Mouse (Mus musculus) CH12.LX (cell line): Measurements from ENCODE around the gene Ociad1. TPM values are rescaled to one million over a fixed set of nuclear protein-coding genes. Genes with fewer than 3 reads are reported as not detected.

Experiments used
- DNase-seq: peaks from one replicate; pipeline ENCODE4 v3.0.0-alpha.2; 2013; ENCODE audit errors: extremely low read depth
- H3K27ac ChIP-seq: 2 replicates; pipeline ENCODE4 v1.5.1; 2012; ENCODE audit warnings: low read depth, mild to moderate bottlenecking, control low read depth, moderate library complexity; ENCODE audit not compliant: insufficient read depth
- H3K27me3 ChIP-seq: replicated peaks from 2 replicates; pipeline ENCODE3; 2012; ENCODE audit warnings: inconsistent platforms
- H3K36me3 ChIP-seq, 2 experiments: replicated peaks in 1 of 2; 2 replicates each; pipeline versions ENCODE3 to v1.6.1; 2012; ENCODE audit warnings: inconsistent platforms in 1 of 2, low read length in 1 of 2, mild to moderate bottlenecking in 1 of 2, mixed read lengths in 1 of 2, moderate library complexity in 1 of 2; ENCODE audit not compliant: control insufficient read depth in 1 of 2, insufficient read depth in 1 of 2
- H3K4me1 ChIP-seq, 2 experiments: 2 replicates each; pipeline ENCODE4 v1.6.1; 2012; ENCODE audit warnings: inconsistent platforms in 1 of 2, moderate library complexity in 1 of 2; ENCODE audit not compliant: insufficient read depth in 2 of 2, control insufficient read depth in 1 of 2
- H3K4me2 ChIP-seq: 2 replicates; pipeline ENCODE4 v1.6.1; 2012; ENCODE audit warnings: low read depth, mild to moderate bottlenecking, control low read depth; ENCODE audit not compliant: poor library complexity, insufficient read depth, severe bottlenecking
- H3K4me3 ChIP-seq, 3 experiments: fragments of 150-350 bp in 1 of 3; sonication (generic) in 1 of 3; replicated peaks in 1 of 3; 2 replicates each; pipeline versions ENCODE3 to v1.5.1; 2011 to 2012; ENCODE audit warnings: low read depth in 2 of 3, low read length in 2 of 3, mild to moderate bottlenecking in 2 of 3, moderate library complexity in 2 of 3, control low read depth in 1 of 3, improper control_type of control experiment in 1 of 3, inconsistent platforms in 1 of 3, mixed read lengths in 1 of 3; ENCODE audit not compliant: poor library complexity in 1 of 3
- H3K79me2 ChIP-seq: replicated peaks from 2 replicates; pipeline ENCODE4 v1.6.1; 2012; ENCODE audit warnings: mild to moderate bottlenecking, moderate library complexity; ENCODE audit not compliant: control insufficient read depth, poor library complexity, insufficient read depth, severe bottlenecking; ENCODE audit errors: extremely low read depth
- H3K9ac ChIP-seq: 2 replicates; pipeline ENCODE4 v1.6.1; 2012; ENCODE audit warnings: low read depth, mild to moderate bottlenecking, control low read depth, moderate library complexity; ENCODE audit not compliant: insufficient read depth
- H3K9me3 ChIP-seq: replicated peaks from 2 replicates; pipeline ENCODE3; 2012; ENCODE audit warnings: low read length, inconsistent platforms, mixed read lengths
- CHD1 ChIP-seq: IDR thresholded peaks from 2 replicates; pipeline ENCODE4 v1.6.1; 2012; ENCODE audit warnings: low read depth, low read length, improper control_type of control experiment, inconsistent platforms
- CHD2 ChIP-seq: IDR thresholded peaks from 2 replicates; pipeline ENCODE4 v1.6.1; 2011; ENCODE audit warnings: low read length, improper control_type of control experiment
- CTCF ChIP-seq, 2 experiments: IDR thresholded peaks in 1 of 2; conservative IDR thresholded peaks in 1 of 2; 2 replicates each; pipeline ENCODE4 v1.5.1; 2011 to 2012; ENCODE audit warnings: low read depth in 2 of 2, low read length in 2 of 2, improper control_type of control experiment in 1 of 2, inconsistent platforms in 1 of 2, mild to moderate bottlenecking in 1 of 2, moderate library complexity in 1 of 2
- EP300 ChIP-seq: IDR thresholded peaks from 2 replicates; pipeline ENCODE4 v1.6.1; 2011; ENCODE audit warnings: low read length, improper control_type of control experiment
- ETS1 ChIP-seq: conservative IDR thresholded peaks from 2 replicates; pipeline ENCODE4 v1.6.1; 2012; ENCODE audit warnings: low read depth, mild to moderate bottlenecking, inconsistent platforms, low read length, improper control_type of control experiment, moderate library complexity
- HCFC1 ChIP-seq: IDR thresholded peaks from 2 replicates; pipeline ENCODE4 v1.6.1; 2012; ENCODE audit warnings: low read depth, mild to moderate bottlenecking, inconsistent platforms, low read length, improper control_type of control experiment
- IRF4 ChIP-seq: IDR thresholded peaks from 2 replicates; pipeline ENCODE4 v1.6.1; 2014; ENCODE audit warnings: low read depth, mild to moderate bottlenecking, inconsistent platforms, low read length, improper control_type of control experiment
- MAFK ChIP-seq: IDR thresholded peaks from 2 replicates; pipeline ENCODE4 v1.6.1; 2011; ENCODE audit warnings: low read length, improper control_type of control experiment; ENCODE audit not compliant: insufficient replicate concordance
- MAZ ChIP-seq: IDR thresholded peaks from 2 replicates; pipeline ENCODE4 v1.6.1; 2012; ENCODE audit warnings: low read depth, mild to moderate bottlenecking, inconsistent platforms, low read length, improper control_type of control experiment, moderate library complexity
- MEF2A ChIP-seq: IDR thresholded peaks from 2 replicates; pipeline ENCODE4 v1.6.1; 2014; ENCODE audit warnings: low read depth, mild to moderate bottlenecking, inconsistent platforms, low read length, improper control_type of control experiment, borderline replicate concordance
- MXI1 ChIP-seq: IDR thresholded peaks from 2 replicates; pipeline ENCODE4 v1.6.1; 2011; ENCODE audit warnings: mild to moderate bottlenecking, low read depth, low read length, improper control_type of control experiment
- MYC ChIP-seq: IDR thresholded peaks from 2 replicates; pipeline ENCODE4 v1.6.1; 2011; ENCODE audit warnings: low read depth, mild to moderate bottlenecking, improper control_type of control experiment, low read length
- NELFE ChIP-seq: IDR thresholded peaks from 2 replicates; pipeline ENCODE4 v1.6.1; 2011; ENCODE audit warnings: low read depth, low read length, improper control_type of control experiment
- PAX5 ChIP-seq: IDR thresholded peaks from 2 replicates; pipeline ENCODE4 v1.6.1; 2012; ENCODE audit warnings: low read length, inconsistent platforms, mixed read lengths
- POLR2A ChIP-seq: IDR thresholded peaks from 2 replicates; pipeline ENCODE4 v1.6.1; 2011; ENCODE audit warnings: low read depth, mild to moderate bottlenecking, improper control_type of control experiment, low read length
- POLR2AphosphoS2 ChIP-seq: IDR thresholded peaks from 2 replicates; pipeline ENCODE4 v1.6.1; 2011; ENCODE audit warnings: low read depth, low read length, improper control_type of control experiment
- SIN3A ChIP-seq: IDR thresholded peaks from 2 replicates; pipeline ENCODE4 v1.6.1; 2012; ENCODE audit warnings: low read length, improper control_type of control experiment, inconsistent platforms
- TCF12 ChIP-seq: IDR thresholded peaks from 2 replicates; pipeline ENCODE4 v1.6.1; 2014; ENCODE audit warnings: low read depth, mild to moderate bottlenecking, inconsistent platforms, low read length, improper control_type of control experiment
- UBTF ChIP-seq: IDR thresholded peaks from 2 replicates; pipeline ENCODE4 v1.6.1; 2012; ENCODE audit warnings: low read depth, mild to moderate bottlenecking, inconsistent platforms, low read length, improper control_type of control experiment, moderate library complexity
- USF1 ChIP-seq: IDR thresholded peaks from 2 replicates; pipeline ENCODE4 v1.6.1; 2014; ENCODE audit warnings: low read depth, mild to moderate bottlenecking, inconsistent platforms, low read length, improper control_type of control experiment
- USF2 ChIP-seq: conservative IDR thresholded peaks from 2 replicates; pipeline ENCODE4 v1.6.1; 2011; ENCODE audit warnings: low read depth, low read length, improper control_type of control experiment
- dilution Hi-C: fragments of 300-500 bp; cut with MboI; formaldehyde crosslinking; loops from 2 replicates; pipeline ENCODE4 v1.14.3; 2020; ENCODE audit warnings: low sequenced_read_pairs; ENCODE audit not compliant: extremely low pct_unique_long_range_greater_than_20kb, extremely low pct_ligation_motif_present
- in situ Hi-C: fragments of 300-500 bp; cut with MboI; formaldehyde crosslinking; loops from 3 replicates; pipeline ENCODE4 v1.14.3; 2019; ENCODE audit warnings: low sequenced_read_pairs, low pct_ligation_motif_present, low pct_unique_long_range_greater_than_20kb, mixed read lengths
- polyA plus RNA-seq: library from polyadenylated mRNA; unstranded; fragments of >175 nt; gene quantifications from 2 replicates; pipeline ENCODE4 v1.2.1, GENCODE M21; 2012; ENCODE audit warnings: low read depth; ENCODE audit not compliant: insufficient read length
- total RNA-seq, 2 experiments: library from RNA; depleted of rRNA; stranded (reverse); fragments of 300-350 nt in 1 of 2; fragments of >200 nt in 1 of 2; gene quantifications; 2 replicates each; pipeline ENCODE4 v1.2.3; 2012 to 2014

Gene Ociad1
- total and polyA plus RNA-seq, 3 experiments = 153 to 329 (median 292) TPM

- H3K27ac ChIP-seq = no peak overlapping the region
- H3K4me2 ChIP-seq = no peak overlapping the region
- no peak overlapping the region for H3K4me3 ChIP-seq
- no peak for TF ChIP-seq IRF4
- no peak for TF ChIP-seq MAFK
- no peak for TF ChIP-seq CHD2
- TF ChIP-seq UBTF = no peak
- TF ChIP-seq CTCF (conservative IDR thresholded peaks at IDR 0.05 in 1 of 2, IDR thresholded peaks at IDR 0.05 in 1 of 2; ENCODE audit: low read depth in 2 of 2, low read length in 2 of 2) = no peak
- TF ChIP-seq USF2 = no peak
- no peak for TF ChIP-seq MAZ
- no peak for TF ChIP-seq EP300
- TF ChIP-seq PAX5 = no peak
- no peak for TF ChIP-seq MYC
- TF ChIP-seq MEF2A = no peak
- no peaks in the 10 kb centered on the region for H3K9me3 ChIP-seq
- peaks cover 24% of the 10 kb centered on the region for H3K79me2 ChIP-seq
- in situ Hi-C loops = no loop called here
- no peak overlapping the region for H3K9ac ChIP-seq
- dilution Hi-C loops = no loop called here
- peaks cover 5 to 41% of the 10 kb centered on the region in 2 experiments; a peak in 2 of 4 replicates for H3K4me1 ChIP-seq
- no peaks in the 10 kb centered on the region for H3K27me3 ChIP-seq
- peaks cover 0 to 44% of the 10 kb centered on the region in 2 experiments for H3K36me3 ChIP-seq
- DNase-seq = no peak
These were observed 46.2 kb upstream of the Ociad1 start for GRCm38 (mm10) chr5:73246414-73246813.

GRCm38 (mm10) chr5:73248211-73248610 is 44.4 kb upstream of the Ociad1 start:
- Histone ChIP-seq H3K9me3 (no peaks in the 10 kb centered on the region), H3K27me3 (no peaks in the 10 kb centered on the region), H3K27ac (no peak overlapping the region), H3K79me2 (peaks cover 33% of the 10 kb centered on the region), H3K4me3 (no peak overlapping the region), H3K36me3 (peaks cover 0 to 42% of the 10 kb centered on the region in 2 experiments), H3K4me1 (peaks cover 4 to 34% of the 10 kb centered on the region in 2 experiments; a peak in 3 of 4 replicates), H3K9ac (no peak overlapping the region), H3K4me2 (no peak overlapping the region)
- in situ Hi-C loops = no loop called here
- no peak for DNase-seq
- TF ChIP-seq NELFE = no peak
- TF ChIP-seq HCFC1 = no peak
- no peak for TF ChIP-seq IRF4
- TF ChIP-seq MXI1 = no peak
- TF ChIP-seq POLR2A = no peak
- no peak for TF ChIP-seq POLR2AphosphoS2
- no peak for TF ChIP-seq ETS1
- TF ChIP-seq TCF12 = no peak
- TF ChIP-seq USF1 = no peak
- no peak for TF ChIP-seq CHD1
- no peak for TF ChIP-seq CTCF (conservative IDR thresholded peaks at IDR 0.05 in 1 of 2, IDR thresholded peaks at IDR 0.05 in 1 of 2; ENCODE audit: low read depth in 2 of 2, low read length in 2 of 2)
- TF ChIP-seq SIN3A = no peak
- dilution Hi-C loops = no loop called here
